Mouse (Mus musculus) lung, adult 2 months (tissue): Measurements from ENCODE around the gene Pgm2.

ENCODE experiments used
- CTCF ChIP-seq: fragments of 200-500 bp; IDR thresholded peaks from 2 replicates; pipeline ENCODE4 v1.5.1; 2011; ENCODE audit warnings: mild to moderate bottlenecking, low read length, control low read depth; ENCODE audit not compliant: insufficient read depth
- POLR2A ChIP-seq: fragments of 200-500 bp; IDR thresholded peaks from 2 replicates; pipeline ENCODE4 v1.6.1; 2011; ENCODE audit warnings: low read depth, mild to moderate bottlenecking, control low read depth, low read length, borderline replicate concordance; ENCODE audit errors: extremely low read depth

GRCm38 (mm10) chr5:64067576-64067975 is 25.2 kb upstream of the Pgm2 start:
- TF ChIP-seq CTCF (no peak), POLR2A (no peak)
